Mouse (Mus musculus) kidney, adult 2 months (tissue): ENCODE measurements around the gene Vmo1. TPM values are rescaled to one million over a fixed set of nuclear protein-coding genes. Genes with fewer than 3 reads are reported as not detected.
A peak's percentile ranks its signal among the peaks of the same experiment; 100 is the strongest.
"Not testable (repeated sequence)": the region's sequence is repeated elsewhere in the genome, so short reads cannot be mapped to it uniquely, and the experiment has no call there.

Source experiments
- DNase-seq: peaks from one replicate; pipeline ENCODE4 v3.0.0; 2021
- H3K27ac ChIP-seq: fragments of 200-500 bp; 2 replicates; pipeline ENCODE4 v1.5.1; 2012; ENCODE audit warnings: low read depth, low read length, control low read depth, inconsistent platforms; ENCODE audit not compliant: insufficient read depth
- H3K27me3 ChIP-seq: fragments of 200-500 bp; replicated peaks from 2 replicates; pipeline ENCODE4 v1.6.1; 2012; ENCODE audit warnings: mild to moderate bottlenecking, moderate library complexity, low read length, inconsistent platforms; ENCODE audit not compliant: control insufficient read depth, insufficient read depth
- H3K36me3 ChIP-seq: fragments of 200-500 bp; 2 replicates; pipeline ENCODE4 v1.6.1; 2012; ENCODE audit warnings: mild to moderate bottlenecking, moderate library complexity, low read length, inconsistent platforms; ENCODE audit not compliant: control insufficient read depth, insufficient read depth
- H3K4me1 ChIP-seq: fragments of 200-500 bp; 2 replicates; pipeline ENCODE4 v1.6.1; 2011; ENCODE audit warnings: low read length; ENCODE audit not compliant: control insufficient read depth, insufficient read depth
- H3K4me3 ChIP-seq: fragments of 200-500 bp; 2 replicates; pipeline ENCODE4 v1.5.1; 2011; ENCODE audit warnings: mild to moderate bottlenecking, low read depth, low read length, control low read depth; ENCODE audit not compliant: insufficient read depth
- CTCF ChIP-seq: fragments of 200-500 bp; conservative IDR thresholded peaks from 2 replicates; pipeline ENCODE4 v1.5.1; 2011; ENCODE audit warnings: low read depth, mild to moderate bottlenecking, control low read depth, low read length, moderate library complexity, mixed read lengths; ENCODE audit not compliant: insufficient read depth, insufficient read length
- POLR2A ChIP-seq: fragments of 200-500 bp; IDR thresholded peaks from one replicate; pipeline ENCODE4 v1.6.1; 2011; ENCODE audit warnings: low read depth, low read length, control low read depth
- WGBS: fragments of 180-500 bp; shearing (Covaris S2); methylation state at CpG from one replicate; pipeline ENCODE4 v1.1.7; 2018; 5-methylcytosine and 5-hydroxymethylcytosine counted together
- polyA plus RNA-seq: library from polyadenylated mRNA; depleted of rRNA; stranded (reverse); fragments of >200 nt; gene quantifications from 2 replicates; pipeline ENCODE4 v1.2.3, GENCODE M21; 2012

Gene Vmo1
- polyA plus RNA-seq, 1 experiment = not detected

- H3K4me3 ChIP-seq = no peak overlapping the region
- peaks cover 6% of the 10 kb centered on the region; the same call in 1 of the 2 replicates for H3K4me1 ChIP-seq
- 83% methylated on average over 7 of the region's 7 CpGs for WGBS
- no peaks in the 10 kb centered on the region for H3K27me3 ChIP-seq
- H3K36me3 ChIP-seq = no peaks in the 10 kb centered on the region
- no peak for DNase-seq
- H3K27ac ChIP-seq = no peak overlapping the region
- TF ChIP-seq CTCF (no peak), POLR2A (no peak)
Measured at GRCm38 (mm10) chr11:70528610-70529009, 14.2 kb upstream of the Vmo1 start.

- WGBS = 86% methylated on average over 12 of the region's 12 CpGs
- Histone ChIP-seq H3K4me1 (peaks cover 6% of the 10 kb centered on the region; the same call in 1 of the 2 replicates), H3K27ac (no peak overlapping the region), H3K27me3 (no peaks in the 10 kb centered on the region), H3K4me3 (0 out of 2 replicates have a peak overlapping the region, but pooled peaks have one; percentile 21), H3K36me3 (no peaks in the 10 kb centered on the region)
- TF ChIP-seq CTCF (no peak), POLR2A (no peak)
- DNase-seq = no peak
Measured at GRCm38 (mm10) chr11:70526211-70526610, 11.8 kb upstream of the Vmo1 start.

- H3K4me1 ChIP-seq = peaks cover 6% of the 10 kb centered on the region; the same call in 1 of the 2 replicates
- no peaks in the 10 kb centered on the region for H3K27me3 ChIP-seq
- H3K36me3 ChIP-seq = no peaks in the 10 kb centered on the region
- DNase-seq = no peak
- peak overlapping the region; percentile 73 for H3K4me3 ChIP-seq
- no peak overlapping the region for H3K27ac ChIP-seq
- TF ChIP-seq CTCF = no peak
- no peak for TF ChIP-seq POLR2A
- 2% methylated on average over 12 of the region's 12 CpGs for WGBS
Measured at GRCm38 (mm10) chr11:70525726-70526125, 11.3 kb upstream of the Vmo1 start.

GRCm38 (mm10) chr11:70525184-70525678, 10.8 kb upstream of the Vmo1 start, which contains the start of gene Psmb6:
TSS of gene Psmb6 (plus strand) at chr11:70525367.
- H3K27me3 ChIP-seq = no peaks in the 10 kb centered on the region
- peak within 1 kb of the TSS; percentile 73 for H3K4me3 ChIP-seq
- WGBS = 1% methylated on average over 26 of the region's 26 CpGs
- H3K36me3 ChIP-seq = no peaks in the 10 kb centered on the region
- no peak within 1 kb of the TSS for H3K27ac ChIP-seq
- TF ChIP-seq POLR2A (peak; percentile 67), CTCF (no peak)
- H3K4me1 ChIP-seq = peaks cover 6% of the 10 kb centered on the region; the same call in 1 of the 2 replicates
- DNase-seq = peak; percentile 98

GRCm38 (mm10) chr11:70524782-70525181, 10.4 kb upstream of the Vmo1 start:
- no peak overlapping the region for H3K27ac ChIP-seq
- no peak for DNase-seq
- no peak overlapping the region for H3K4me3 ChIP-seq
- H3K27me3 ChIP-seq = no peaks in the 10 kb centered on the region
- TF ChIP-seq POLR2A = no peak
- no peak for TF ChIP-seq CTCF
- no peaks in the 10 kb centered on the region for H3K36me3 ChIP-seq
- H3K4me1 ChIP-seq = peaks cover 6% of the 10 kb centered on the region; the same call in 1 of the 2 replicates
- WGBS = 4% methylated on average over 8 of the region's 8 CpGs

GRCm38 (mm10) chr11:70523306-70523989, 9.0 kb upstream of the Vmo1 start:
- DNase-seq = peak; percentile 56
- not testable (repeated sequence) for H3K4me3 ChIP-seq, H3K27me3 ChIP-seq, H3K4me1 ChIP-seq, H3K36me3 ChIP-seq, H3K27ac ChIP-seq
- 84% methylated on average over 8 of the region's 8 CpGs for WGBS

GRCm38 (mm10) chr11:70520178-70520769, 5.9 kb upstream of the Vmo1 start:
- no peaks in the 10 kb centered on the region for H3K4me1 ChIP-seq
- peak overlapping the region; percentile 39 for H3K4me3 ChIP-seq
- H3K27me3 ChIP-seq = no peaks in the 10 kb centered on the region
- peak; percentile 35 for DNase-seq
- 21% methylated on average over 41 of the region's 41 CpGs for WGBS
- H3K36me3 ChIP-seq = no peaks in the 10 kb centered on the region
- no peak for TF ChIP-seq POLR2A
- 0 out of 2 replicates have a peak, but pooled peaks have one; percentile 17 for TF ChIP-seq CTCF
- no peak overlapping the region for H3K27ac ChIP-seq
